Mouse (Mus musculus): ENCODE data around the gene Prkar2b. TPM values are rescaled to one million over a fixed set of nuclear protein-coding genes. Genes with fewer than 3 reads are reported as not detected.
A peak's percentile ranks its signal among the peaks of the same experiment; 100 is the strongest.
"Not testable (repeated sequence)": the region's sequence is repeated elsewhere in the genome, so short reads cannot be mapped to it uniquely, and the experiment has no call there.

Prkar2b gene
- polyA plus RNA-seq, 1 experiment: 16.2 TPM

GRCm38 (mm10) chr12:32014811-32015210, 46.3 kb downstream of the Prkar2b start:
- TF ChIP-seq SRF (IDR thresholded peaks at IDR 0.05; ENCODE audit: control insufficient read depth, insufficient read length, low read depth) (no peak), E2F4 (IDR thresholded peaks at IDR 0.05; ENCODE audit: insufficient read depth) (no peak), MAX (IDR thresholded peaks at IDR 0.05; ENCODE audit: low read depth) (no peak), TCF12 (IDR thresholded peaks at IDR 0.05; ENCODE audit: insufficient read depth, poor library complexity, severe bottlenecking) (no peak), CEBPB (IDR thresholded peaks at IDR 0.05; ENCODE audit: insufficient read depth, poor library complexity, severe bottlenecking) (no peak)
- peak overlapping the region; percentile 64 for H3K4me2 ChIP-seq (ENCODE audit: low read depth)
- H3K79me2 ChIP-seq (ENCODE audit: control insufficient read depth, insufficient read depth): peaks cover 10% of the 10 kb centered on the region
- no peaks in the 10 kb centered on the region for H3K36me3 ChIP-seq (ENCODE audit: control insufficient read depth, insufficient read depth)
- H3ac ChIP-seq (ENCODE audit: control insufficient read depth, insufficient read length): no peak overlapping the region
- no peaks in the 10 kb centered on the region for H3K27me3 ChIP-seq (ENCODE audit: control insufficient read depth, insufficient read depth, insufficient read length)
- no peak overlapping the region for H3K4me3 ChIP-seq

- no peaks in the 10 kb centered on the region for H3K27me3 ChIP-seq (ENCODE audit: control insufficient read depth, insufficient read depth, insufficient read length)
- peaks cover 19% of the 10 kb centered on the region for H3K79me2 ChIP-seq (ENCODE audit: control insufficient read depth, insufficient read depth)
- TF ChIP-seq TCF12 (IDR thresholded peaks at IDR 0.05; ENCODE audit: insufficient read depth, poor library complexity, severe bottlenecking) (no peak), SRF (IDR thresholded peaks at IDR 0.05; ENCODE audit: control insufficient read depth, insufficient read length, low read depth) (no peak), POLR2A (IDR thresholded peaks at IDR 0.05; ENCODE audit: insufficient read length, low read depth) (no peak)
- H3K36me3 ChIP-seq (ENCODE audit: control insufficient read depth, insufficient read depth): no peaks in the 10 kb centered on the region
- H3K4me3 ChIP-seq: no peak overlapping the region
- no peak overlapping the region for H3ac ChIP-seq (ENCODE audit: control insufficient read depth, insufficient read length)
- H3K4me2 ChIP-seq (ENCODE audit: low read depth): no peak overlapping the region
Measured at GRCm38 (mm10) chr12:32012169-32012568, 48.9 kb downstream of the Prkar2b start.

GRCm38 (mm10) chr12:32011128-32011527, 50.0 kb downstream of the Prkar2b start:
- H3K27me3 ChIP-seq (ENCODE audit: control insufficient read depth, insufficient read depth, insufficient read length): no peaks in the 10 kb centered on the region
- H3ac ChIP-seq (ENCODE audit: control insufficient read depth, insufficient read length): no peak overlapping the region
- no peaks in the 10 kb centered on the region for H3K36me3 ChIP-seq (ENCODE audit: control insufficient read depth, insufficient read depth)
- H3K79me2 ChIP-seq (ENCODE audit: control insufficient read depth, insufficient read depth): peaks cover 19% of the 10 kb centered on the region
- no peak overlapping the region for H3K4me3 ChIP-seq
- no peak overlapping the region for H3K4me2 ChIP-seq (ENCODE audit: low read depth)
- TF ChIP-seq USF1 (IDR thresholded peaks at IDR 0.05; ENCODE audit: low read depth): no peak
- TF ChIP-seq SRF (IDR thresholded peaks at IDR 0.05; ENCODE audit: control insufficient read depth, insufficient read length, low read depth): no peak
- TF ChIP-seq E2F4 (IDR thresholded peaks at IDR 0.05; ENCODE audit: insufficient read depth): no peak
- no peak for TF ChIP-seq POLR2A (IDR thresholded peaks at IDR 0.05; ENCODE audit: insufficient read length, low read depth)
- TF ChIP-seq REST (IDR thresholded peaks at IDR 0.05; ENCODE audit: insufficient read depth, insufficient read length): no peak
- no peak for TF ChIP-seq CEBPB (IDR thresholded peaks at IDR 0.05; ENCODE audit: insufficient read depth, poor library complexity, severe bottlenecking)
- TF ChIP-seq POLR2AphosphoS2 (IDR thresholded peaks at IDR 0.05; ENCODE audit: insufficient read length, low read depth): no peak
- TF ChIP-seq MYOG (IDR thresholded peaks at IDR 0.05; ENCODE audit: control insufficient read depth in 1 of 3, insufficient read depth in 1 of 3, insufficient read length in 2 of 3, low read depth in 2 of 3): no peak
- no peak for TF ChIP-seq TCF12 (IDR thresholded peaks at IDR 0.05; ENCODE audit: insufficient read depth, poor library complexity, severe bottlenecking)
- no peak for TF ChIP-seq MAX (IDR thresholded peaks at IDR 0.05; ENCODE audit: low read depth)
- TF ChIP-seq MYOD1 (IDR thresholded peaks at IDR 0.05; ENCODE audit: control insufficient read depth in 1 of 3, insufficient read length in 2 of 3, low read depth in 2 of 3): no peak
- TF ChIP-seq TCF3 (IDR thresholded peaks at IDR 0.05; ENCODE audit: insufficient read length, low read depth): no peak

GRCm38 (mm10) chr12:32009985-32010369, 51.1 kb downstream of the Prkar2b start:
- not testable (repeated sequence) for H3ac ChIP-seq (ENCODE audit: control insufficient read depth, insufficient read length); H3K27me3 ChIP-seq (ENCODE audit: control insufficient read depth, insufficient read depth, insufficient read length); H3K4me3 ChIP-seq; H3K4me2 ChIP-seq (ENCODE audit: low read depth); H3K36me3 ChIP-seq (ENCODE audit: control insufficient read depth, insufficient read depth)
- peaks cover 24% of the 10 kb centered on the region for H3K79me2 ChIP-seq (ENCODE audit: control insufficient read depth, insufficient read depth)

GRCm38 (mm10) chr12:32009267-32009984, 51.7 kb downstream of the Prkar2b start:
- H3K4me3 ChIP-seq: no peak overlapping the region
- H3K36me3 ChIP-seq (ENCODE audit: control insufficient read depth, insufficient read depth): no peaks in the 10 kb centered on the region
- H3K4me2 ChIP-seq (ENCODE audit: low read depth): peak overlapping the region; percentile 41
- TF ChIP-seq POLR2AphosphoS2 (IDR thresholded peaks at IDR 0.05; ENCODE audit: insufficient read length, low read depth): no peak
- peak in 1 of 3 experiments; percentile 46 for TF ChIP-seq MYOG (IDR thresholded peaks at IDR 0.05; ENCODE audit: control insufficient read depth in 1 of 3, insufficient read depth in 1 of 3, insufficient read length in 2 of 3, low read depth in 2 of 3)
- no peak for TF ChIP-seq E2F4 (IDR thresholded peaks at IDR 0.05; ENCODE audit: insufficient read depth)
- peak in 1 of 3 experiments; percentile 33 for TF ChIP-seq MYOD1 (IDR thresholded peaks at IDR 0.05; ENCODE audit: control insufficient read depth in 1 of 3, insufficient read length in 2 of 3, low read depth in 2 of 3)
- TF ChIP-seq POLR2A (IDR thresholded peaks at IDR 0.05; ENCODE audit: insufficient read length, low read depth): no peak
- no peak overlapping the region for H3ac ChIP-seq (ENCODE audit: control insufficient read depth, insufficient read length)
- H3K27me3 ChIP-seq (ENCODE audit: control insufficient read depth, insufficient read depth, insufficient read length): no peaks in the 10 kb centered on the region
- peaks cover 24% of the 10 kb centered on the region for H3K79me2 ChIP-seq (ENCODE audit: control insufficient read depth, insufficient read depth)
